Mouse (Mus musculus) MEL (cell line): ENCODE measurements around the gene Mta1. TPM values are rescaled to one million over a fixed set of nuclear protein-coding genes. Genes with fewer than 3 reads are reported as not detected.
A peak's percentile ranks its signal among the peaks of the same experiment; 100 is the strongest.

Source experiments
- DNase-seq: peaks from one replicate; pipeline ENCODE4 v3.0.0; 2011; ENCODE audit warnings: low read depth, low spot score
- H3K27ac ChIP-seq: 2 replicates; pipeline ENCODE4 v1.5.1; 2012; ENCODE audit warnings: low read depth, mild to moderate bottlenecking, control low read depth, low read length, moderate library complexity; ENCODE audit not compliant: control insufficient read depth
- H3K27me3 ChIP-seq, 2 experiments: fragments of 150-350 bp in 1 of 2; sonication (generic) in 1 of 2; 2 replicates each; pipeline ENCODE4 v1.6.1; 2012; ENCODE audit warnings: low read length in 2 of 2, mild to moderate bottlenecking in 2 of 2, improper control_type of control experiment in 1 of 2, moderate library complexity in 1 of 2; ENCODE audit not compliant: insufficient read depth in 2 of 2, control insufficient read depth in 1 of 2
- H3K36me3 ChIP-seq, 2 experiments: 2 replicates each; pipeline ENCODE4 v1.6.1; 2012 to 2014; ENCODE audit warnings: low read length in 2 of 2, improper control_type of control experiment in 1 of 2, inconsistent platforms in 1 of 2, mild to moderate bottlenecking in 1 of 2; ENCODE audit not compliant: insufficient read depth in 2 of 2, control insufficient read depth in 1 of 2
- H3K4me1 ChIP-seq, 2 experiments: fragments of 150-350 bp in 1 of 2; sonication (generic) in 1 of 2; 2 replicates each; pipeline ENCODE4 v1.6.1; 2012; ENCODE audit warnings: low read length in 2 of 2, improper control_type of control experiment in 1 of 2, mild to moderate bottlenecking in 1 of 2; ENCODE audit not compliant: insufficient read depth in 2 of 2, control insufficient read depth in 1 of 2
- H3K4me3 ChIP-seq, 2 experiments: fragments of 150-350 bp in 1 of 2; sonication (generic) in 1 of 2; 2 replicates each; pipeline ENCODE4 v1.5.1; 2012; ENCODE audit warnings: low read depth in 2 of 2, low read length in 2 of 2, mild to moderate bottlenecking in 2 of 2, moderate library complexity in 2 of 2, control low read depth in 1 of 2, improper control_type of control experiment in 1 of 2; ENCODE audit not compliant: control insufficient read depth in 1 of 2, insufficient read depth in 1 of 2
- H3K79me2 ChIP-seq: 2 replicates; pipeline ENCODE4 v1.6.1; 2012; ENCODE audit warnings: mild to moderate bottlenecking, low read length, moderate library complexity; ENCODE audit not compliant: control insufficient read depth, poor library complexity, insufficient read depth
- H3K9ac ChIP-seq: 2 replicates; pipeline ENCODE4 v1.6.1; 2012; ENCODE audit warnings: low read depth, mild to moderate bottlenecking, control low read depth, low read length, moderate library complexity; ENCODE audit not compliant: control insufficient read depth, poor library complexity, severe bottlenecking
- H3K9me3 ChIP-seq: fragments of 150-350 bp; sonication (generic); replicated peaks from 2 replicates; pipeline ENCODE4 v1.6.1; 2012; ENCODE audit warnings: mild to moderate bottlenecking, low read length, improper control_type of control experiment, moderate library complexity; ENCODE audit not compliant: insufficient read depth
- CHD2 ChIP-seq: IDR thresholded peaks from 2 replicates; pipeline ENCODE4 v1.6.1; 2011; ENCODE audit warnings: low read length, improper control_type of control experiment
- EP300 ChIP-seq, 2 experiments: IDR thresholded peaks; 2 replicates each; pipeline ENCODE4 v1.6.1; 2011; ENCODE audit warnings: improper control_type of control experiment in 2 of 2, low read length in 2 of 2, low read depth in 1 of 2, mild to moderate bottlenecking in 1 of 2
- ETS1 ChIP-seq: IDR thresholded peaks from 2 replicates; pipeline ENCODE4 v1.6.1; 2012; ENCODE audit warnings: low read depth, mild to moderate bottlenecking, inconsistent platforms, low read length, improper control_type of control experiment, moderate library complexity
- GATA1 ChIP-seq: IDR thresholded peaks from 2 replicates; pipeline ENCODE4 v1.6.1; 2011; ENCODE audit warnings: low read depth, low read length, improper control_type of control experiment
- KAT2A ChIP-seq: conservative IDR thresholded peaks from 2 replicates; pipeline ENCODE4 v1.6.1; 2012; ENCODE audit warnings: low read depth, low read length, improper control_type of control experiment, inconsistent platforms
- MAFK ChIP-seq: IDR thresholded peaks from 2 replicates; pipeline ENCODE4 v1.6.1; 2011; ENCODE audit warnings: low read depth, mild to moderate bottlenecking, low read length, improper control_type of control experiment, borderline replicate concordance
- RAD21 ChIP-seq: IDR thresholded peaks from 2 replicates; pipeline ENCODE4 v1.6.1; 2011; ENCODE audit warnings: mild to moderate bottlenecking, low read depth, low read length, improper control_type of control experiment
- RCOR1 ChIP-seq: IDR thresholded peaks from 2 replicates; pipeline ENCODE4 v1.6.1; 2012; ENCODE audit warnings: low read depth, mild to moderate bottlenecking, inconsistent platforms, low read length, improper control_type of control experiment
- SMC3 ChIP-seq: IDR thresholded peaks from 2 replicates; pipeline ENCODE4 v1.6.1; 2011; ENCODE audit warnings: low read depth, low read length, improper control_type of control experiment
- TAL1 ChIP-seq: IDR thresholded peaks from 2 replicates; pipeline ENCODE4 v1.6.1; 2012; ENCODE audit warnings: mild to moderate bottlenecking, inconsistent platforms, low read length, moderate library complexity, mixed read lengths
- TCF12 ChIP-seq: IDR thresholded peaks from 2 replicates; pipeline ENCODE4 v1.6.1; 2014; ENCODE audit warnings: low read depth, mild to moderate bottlenecking, inconsistent platforms, low read length, improper control_type of control experiment, moderate library complexity
- ZC3H11A ChIP-seq: IDR thresholded peaks from 2 replicates; pipeline ENCODE4 v1.6.1; 2012; ENCODE audit warnings: low read depth, mild to moderate bottlenecking, inconsistent platforms, low read length, improper control_type of control experiment
- ZNF384 ChIP-seq: IDR thresholded peaks from 2 replicates; pipeline ENCODE4 v1.6.1; 2012; ENCODE audit warnings: low read depth, mild to moderate bottlenecking, inconsistent platforms, low read length, improper control_type of control experiment
- polyA plus RNA-seq, 2 experiments: library from polyadenylated mRNA; stranded (reverse) in 1 of 2; unstranded in 1 of 2; fragments of >175 nt in 1 of 2; fragments of >200 nt in 1 of 2; gene quantifications; 2 replicates each; pipeline versions ENCODE4 v1.2.1 to v1.2.4; 2012; ENCODE audit warnings: low replicate concordance in 2 of 2, low read depth in 1 of 2; ENCODE audit not compliant: insufficient read length in 2 of 2, insufficient read depth in 1 of 2, missing spikeins in 1 of 2
- total RNA-seq: library from RNA; depleted of rRNA; stranded (reverse); fragments of 300-350 nt; gene quantifications from 2 replicates; pipeline ENCODE4 v1.2.3, GENCODE M21; 2012

Mta1 gene
- total and polyA plus RNA-seq, 3 experiments = 69.0 to 410 (median 99.5) TPM

GRCm38 (mm10) chr12:113071321-113071720, 26.8 kb upstream of the Mta1 start:
- Histone ChIP-seq H3K36me3 (peaks cover 0 to 4% of the 10 kb centered on the region in 2 experiments; a peak in 1 of 4 replicates), H3K9me3 (no peaks in the 10 kb centered on the region), H3K9ac (no peak overlapping the region), H3K27me3 (no peaks in the 10 kb centered on the region), H3K4me1 (peaks cover 0 to 14% of the 10 kb centered on the region in 2 experiments; a peak in 2 of 4 replicates), H3K27ac (no peak overlapping the region), H3K79me2 (peaks cover 3% of the 10 kb centered on the region; the same call in 1 of the 2 replicates), H3K4me3 (no peak overlapping the region)
- no peak for TF ChIP-seq KAT2A
- TF ChIP-seq CHD2 = no peak
- TF ChIP-seq SMC3 = no peak
- TF ChIP-seq TCF12 = no peak
- no peak for TF ChIP-seq RCOR1
- TF ChIP-seq ZC3H11A = no peak
- no peak for TF ChIP-seq RAD21
- no peak for TF ChIP-seq MAFK
- TF ChIP-seq ZNF384 = no peak
- no peak for TF ChIP-seq EP300 (IDR thresholded peaks at IDR 0.05; ENCODE audit: low read depth in 1 of 2, low read length in 2 of 2)
- DNase-seq = no peak

GRCm38 (mm10) chr12:113071827-113072226, 26.3 kb upstream of the Mta1 start:
- no peak for TF ChIP-seq TAL1
- TF ChIP-seq SMC3 = 0 out of 2 replicates have a peak, but pooled peaks have one; percentile 3
- TF ChIP-seq ETS1 = no peak
- no peak for TF ChIP-seq GATA1
- no peak overlapping the region for H3K9ac ChIP-seq
- no peak for DNase-seq
- H3K27me3 ChIP-seq = no peaks in the 10 kb centered on the region
- H3K79me2 ChIP-seq = peaks cover 3% of the 10 kb centered on the region; the same call in 1 of the 2 replicates
- H3K4me1 ChIP-seq = peaks cover 0 to 14% of the 10 kb centered on the region in 2 experiments; a peak in 2 of 4 replicates
- no peak overlapping the region for H3K27ac ChIP-seq
- H3K4me3 ChIP-seq = no peak overlapping the region
- H3K9me3 ChIP-seq = no peaks in the 10 kb centered on the region
- peaks cover 0 to 4% of the 10 kb centered on the region in 2 experiments; a peak in 1 of 4 replicates for H3K36me3 ChIP-seq
